Mouse (Mus musculus): ENCODE measurements around the gene Arhgef17.

DNA sequence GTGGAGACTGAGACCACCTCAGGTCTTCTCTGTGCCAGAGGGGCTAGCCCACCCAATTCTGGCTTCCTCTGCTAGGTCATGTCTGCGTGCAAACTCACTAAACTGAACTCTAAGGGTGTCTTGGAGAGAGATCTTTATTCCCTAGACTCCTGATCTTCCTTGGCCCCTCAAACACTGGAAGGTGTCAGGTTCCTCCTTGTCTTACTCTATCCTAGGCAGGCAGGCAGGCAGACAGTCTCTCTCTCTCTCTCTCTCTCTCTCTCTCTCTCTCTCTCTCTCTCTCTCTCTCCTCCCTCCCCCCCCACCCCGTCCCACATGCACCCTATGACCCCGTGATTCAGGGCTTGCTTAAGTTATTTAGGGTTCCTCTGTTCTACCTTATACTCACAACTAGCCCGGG lies 69.6 kb downstream of the Arhgef17 start:
- TF ChIP-seq POLR2A (IDR thresholded peaks at IDR 0.05; ENCODE audit: borderline replicate concordance, extremely low read depth, low read depth, low read length) (no peak), CTCF (IDR thresholded peaks at IDR 0.05; ENCODE audit: insufficient read depth, low read length) (no peak)
